Mouse (Mus musculus) C2C12 (cell line): Measurements from ENCODE around the gene Fmr1nb.

Experiments used
- CTCF ChIP-seq: IDR thresholded peaks from one replicate; pipeline ENCODE4 v1.5.1; 2011; ENCODE audit not compliant: control insufficient read depth, insufficient read depth, insufficient read length
- MYOD1 ChIP-seq: IDR thresholded peaks from one replicate; pipeline ENCODE4 v1.6.1; 2011; ENCODE audit warnings: low read depth; ENCODE audit not compliant: control insufficient read depth, insufficient read length
- USF1 ChIP-seq: IDR thresholded peaks from one replicate; pipeline ENCODE4 v1.6.1; 2011; ENCODE audit warnings: low read depth, mild to moderate bottlenecking, control low read depth, moderate library complexity

- TF ChIP-seq CTCF (no peak), MYOD1 (no peak), USF1 (no peak)
Measured at GRCm38 (mm10) chrX:68736902-68737301, 24.7 kb upstream of the Fmr1nb start.
